Mouse (Mus musculus) ES-Bruce4 (cell line): ENCODE results near the gene C330007P06Rik. TPM values are rescaled to one million over a fixed set of nuclear protein-coding genes. Genes with fewer than 3 reads are reported as not detected.

Experiments
- H3K27ac ChIP-seq: 2 replicates; pipeline ENCODE4 v1.5.1; 2012; ENCODE audit warnings: low read length, inconsistent platforms; ENCODE audit not compliant: insufficient read depth
- H3K27me3 ChIP-seq: 2 replicates; pipeline ENCODE4 v1.6.1; 2012; ENCODE audit warnings: mild to moderate bottlenecking, low read length, inconsistent platforms; ENCODE audit not compliant: control insufficient read depth, poor library complexity, insufficient read depth, severe bottlenecking
- H3K36me3 ChIP-seq: 2 replicates; pipeline ENCODE4 v1.6.1; 2012; ENCODE audit warnings: inconsistent platforms, mild to moderate bottlenecking, low read length, moderate library complexity; ENCODE audit not compliant: control insufficient read depth, poor library complexity, insufficient read depth, severe bottlenecking
- H3K4me1 ChIP-seq: one replicate; pipeline ENCODE4 v1.8.1; 2011; ENCODE audit warnings: low read length; ENCODE audit not compliant: control insufficient read depth, insufficient read depth
- H3K4me3 ChIP-seq: 2 replicates; pipeline ENCODE4 v1.5.1; 2011; ENCODE audit warnings: low read depth, mild to moderate bottlenecking, low read length
- H3K9ac ChIP-seq: 2 replicates; pipeline ENCODE4 v1.6.1; 2012; ENCODE audit warnings: low read depth, mild to moderate bottlenecking, inconsistent platforms; ENCODE audit not compliant: poor library complexity, severe bottlenecking
- H3K9me3 ChIP-seq: replicated peaks from 2 replicates; pipeline ENCODE4 v1.6.1; 2012; ENCODE audit warnings: mild to moderate bottlenecking, low read length, inconsistent platforms; ENCODE audit not compliant: control insufficient read depth, poor library complexity, insufficient read depth, severe bottlenecking
- CTCF ChIP-seq: IDR thresholded peaks from one replicate; pipeline ENCODE4 v1.8.1; 2011; ENCODE audit warnings: low read depth, low read length
- EP300 ChIP-seq: IDR thresholded peaks from 2 replicates; pipeline ENCODE4 v1.6.1; 2011; ENCODE audit warnings: low read depth, low read length; ENCODE audit not compliant: insufficient read depth
- POLR2A ChIP-seq: IDR thresholded peaks from one replicate; pipeline ENCODE4 v1.8.1; 2011; ENCODE audit warnings: low read length; ENCODE audit not compliant: insufficient read depth
- polyA plus RNA-seq: library from polyadenylated mRNA; stranded (reverse); fragments of >200 nt; gene quantifications from 2 replicates; pipeline ENCODE4 v1.2.4, GENCODE M21; 2011; ENCODE audit warnings: low read depth; ENCODE audit not compliant: missing spikeins, insufficient read depth, insufficient read length

Gene C330007P06Rik
- polyA plus RNA-seq, 1 experiment: 20.7 TPM

- Histone ChIP-seq H3K27me3 (no peaks in the 10 kb centered on the region), H3K9me3 (no peaks in the 10 kb centered on the region), H3K4me3 (no peak overlapping the region), H3K36me3 (no peaks in the 10 kb centered on the region), H3K9ac (no peak overlapping the region), H3K27ac (no peak overlapping the region), H3K4me1 (no peaks in the 10 kb centered on the region)
- TF ChIP-seq EP300 (no peak), POLR2A (no peak), CTCF (no peak)
These were observed 32.2 kb downstream of the C330007P06Rik start for GRCm38 (mm10) chrX:36841698-36842097.

GRCm38 (mm10) chrX:36839391-36839790 lies 34.5 kb downstream of the C330007P06Rik start:
- no peak overlapping the region for H3K9ac ChIP-seq
- peaks cover 3% of the 10 kb centered on the region for H3K4me1 ChIP-seq
- H3K27me3 ChIP-seq: no peaks in the 10 kb centered on the region
- no peak overlapping the region for H3K4me3 ChIP-seq
- 0 out of 2 replicates have a peak overlapping the region, but pooled peaks have one; percentile 51 for H3K27ac ChIP-seq
- TF ChIP-seq EP300: no peak
- no peak for TF ChIP-seq POLR2A
- no peak for TF ChIP-seq CTCF
- no peaks in the 10 kb centered on the region for H3K9me3 ChIP-seq
- H3K36me3 ChIP-seq: no peaks in the 10 kb centered on the region

GRCm38 (mm10) chrX:36837069-36837676 lies 36.7 kb downstream of the C330007P06Rik start:
- TF ChIP-seq POLR2A (no peak), EP300 (peak; percentile 79; the same call in 1 of the 2 replicates)
- Histone ChIP-seq H3K9me3 (no peaks in the 10 kb centered on the region), H3K27ac (peak overlapping the region; percentile 91; the same call in 1 of the 2 replicates), H3K27me3 (no peaks in the 10 kb centered on the region), H3K4me3 (no peak overlapping the region), H3K9ac (no peak overlapping the region), H3K4me1 (peaks cover 3% of the 10 kb centered on the region), H3K36me3 (no peaks in the 10 kb centered on the region)

- peak overlapping the region; percentile 45 for H3K4me3 ChIP-seq
- H3K4me1 ChIP-seq: peaks cover 3% of the 10 kb centered on the region
- H3K27me3 ChIP-seq: no peaks in the 10 kb centered on the region
- no peak for TF ChIP-seq EP300
- TF ChIP-seq CTCF: peak; percentile 11
- H3K36me3 ChIP-seq: no peaks in the 10 kb centered on the region
- peak overlapping the region; percentile 66 for H3K9ac ChIP-seq
- H3K9me3 ChIP-seq: no peaks in the 10 kb centered on the region
- peak overlapping the region; percentile 77 for H3K27ac ChIP-seq
These were observed 40.4 kb downstream of the C330007P06Rik start for GRCm38 (mm10) chrX:36833397-36834084.

GRCm38 (mm10) chrX:36831632-36832031 lies 42.3 kb downstream of the C330007P06Rik start:
- Histone ChIP-seq H3K27me3 (no peaks in the 10 kb centered on the region), H3K36me3 (no peaks in the 10 kb centered on the region), H3K9me3 (no peaks in the 10 kb centered on the region), H3K4me1 (peaks cover 3% of the 10 kb centered on the region), H3K4me3 (no peak overlapping the region), H3K27ac (no peak overlapping the region), H3K9ac (no peak overlapping the region)
- TF ChIP-seq EP300 (no peak), POLR2A (no peak), CTCF (no peak)

GRCm38 (mm10) chrX:36830271-36830670 lies 43.6 kb downstream of the C330007P06Rik start:
- Histone ChIP-seq H3K9me3 (no peaks in the 10 kb centered on the region), H3K9ac (no peak overlapping the region), H3K4me1 (peaks cover 2% of the 10 kb centered on the region), H3K4me3 (no peak overlapping the region), H3K27ac (no peak overlapping the region), H3K36me3 (no peaks in the 10 kb centered on the region), H3K27me3 (no peaks in the 10 kb centered on the region)
- no peak for TF ChIP-seq CTCF
- no peak for TF ChIP-seq EP300
- no peak for TF ChIP-seq POLR2A
